Mouse (Mus musculus): ENCODE measurements around the gene Tmem102.

- TF ChIP-seq POLR2A (IDR thresholded peaks at IDR 0.05; ENCODE audit: insufficient read length, low read depth) (no peak), MAX (IDR thresholded peaks at IDR 0.05; ENCODE audit: low read depth) (no peak), MYOG (IDR thresholded peaks at IDR 0.05; ENCODE audit: control insufficient read depth in 1 of 3, insufficient read depth in 1 of 3, insufficient read length in 2 of 3, low read depth in 2 of 3) (no peak), USF1 (IDR thresholded peaks at IDR 0.05; ENCODE audit: low read depth) (no peak), REST (IDR thresholded peaks at IDR 0.05; ENCODE audit: insufficient read depth, insufficient read length) (no peak), CEBPB (IDR thresholded peaks at IDR 0.05; ENCODE audit: insufficient read depth, poor library complexity, severe bottlenecking) (no peak), POLR2AphosphoS2 (IDR thresholded peaks at IDR 0.05; ENCODE audit: insufficient read length, low read depth) (no peak)
Observed at GRCm38 (mm10) chr11:69803328-69803727, 2.1 kb downstream of the Tmem102 start.

Data from myocyte (in vitro differentiated cells).